Mouse (Mus musculus) testis, adult 2 months (tissue): ENCODE measurements around the gene Aplp2. TPM values are rescaled to one million over a fixed set of nuclear protein-coding genes. Genes with fewer than 3 reads are reported as not detected.

Experiments
- H3K27ac ChIP-seq: fragments of 200-500 bp; 2 replicates; pipeline ENCODE4 v1.5.1; 2012; ENCODE audit warnings: low read depth, low read length; ENCODE audit not compliant: control insufficient read depth, insufficient read depth
- H3K27me3 ChIP-seq: fragments of 200-500 bp; 2 replicates; pipeline ENCODE4 v1.6.1; 2012; ENCODE audit warnings: mild to moderate bottlenecking, low read length, moderate library complexity; ENCODE audit not compliant: control insufficient read depth, insufficient read depth
- H3K36me3 ChIP-seq: fragments of 200-500 bp; 2 replicates; pipeline ENCODE4 v1.6.1; 2012; ENCODE audit warnings: mild to moderate bottlenecking, low read length; ENCODE audit not compliant: control insufficient read depth, insufficient read depth
- H3K4me1 ChIP-seq: fragments of 200-500 bp; 2 replicates; pipeline ENCODE4 v1.6.1; 2012; ENCODE audit warnings: low read length; ENCODE audit not compliant: control insufficient read depth, insufficient read depth
- H3K4me3 ChIP-seq: fragments of 200-500 bp; 2 replicates; pipeline ENCODE4 v1.5.1; 2012; ENCODE audit warnings: low read depth, mild to moderate bottlenecking, low read length, moderate library complexity, mixed read lengths; ENCODE audit not compliant: control insufficient read depth
- CTCF ChIP-seq: fragments of 200-500 bp; IDR thresholded peaks from 2 replicates; pipeline ENCODE4 v1.5.1; 2012; ENCODE audit warnings: low read depth, mild to moderate bottlenecking, inconsistent platforms, low read length, moderate library complexity; ENCODE audit not compliant: control insufficient read depth, insufficient read depth, insufficient replicate concordance
- POLR2A ChIP-seq: fragments of 200-500 bp; IDR thresholded peaks from 2 replicates; pipeline ENCODE4 v1.6.1; 2012; ENCODE audit warnings: low read depth, mild to moderate bottlenecking, inconsistent platforms, low read length, moderate library complexity; ENCODE audit not compliant: control insufficient read depth
- polyA plus RNA-seq: library from polyadenylated mRNA; depleted of rRNA; stranded (reverse); fragments of >200 nt; gene quantifications from 2 replicates; pipeline ENCODE4 v1.2.3, GENCODE M21; 2012

The Aplp2 gene
- polyA plus RNA-seq, 1 experiment = 183 TPM

- Histone ChIP-seq H3K27ac (no peak overlapping the region), H3K36me3 (no peaks in the 10 kb centered on the region), H3K27me3 (no peaks in the 10 kb centered on the region), H3K4me1 (no peaks in the 10 kb centered on the region; the same call in 1 of the 2 replicates), H3K4me3 (no peak overlapping the region)
- TF ChIP-seq POLR2A (no peak), CTCF (no peak)
These were observed 14.2 kb upstream of the Aplp2 start for GRCm38 (mm10) chr9:31225808-31226207.

DNA sequence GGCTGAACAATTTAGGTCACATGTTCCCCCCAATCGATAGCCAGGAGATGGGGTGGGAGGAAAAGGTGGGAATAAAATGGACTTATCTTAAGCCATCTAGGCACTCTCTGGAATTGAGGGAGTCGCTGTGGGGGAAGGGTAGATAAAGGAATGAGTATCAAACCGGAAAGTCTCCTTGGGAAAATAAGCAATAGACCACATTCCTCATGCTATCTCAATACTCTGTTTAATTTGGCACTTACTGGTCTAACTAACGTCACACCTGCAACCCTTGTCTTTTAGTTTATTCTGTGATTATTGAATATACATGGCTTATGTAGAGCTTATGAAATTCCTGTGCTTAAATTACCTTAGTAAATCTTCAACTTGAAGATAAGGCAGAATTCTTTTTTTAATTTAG, 11.9 kb upstream of the Aplp2 start:
- H3K27me3 ChIP-seq = no peaks in the 10 kb centered on the region
- no peaks in the 10 kb centered on the region; the same call in 1 of the 2 replicates for H3K4me1 ChIP-seq
- no peaks in the 10 kb centered on the region for H3K36me3 ChIP-seq
- no peak overlapping the region for H3K27ac ChIP-seq
- no peak overlapping the region for H3K4me3 ChIP-seq
- TF ChIP-seq POLR2A (no peak), CTCF (no peak)

- Histone ChIP-seq H3K4me3 (no peak overlapping the region), H3K4me1 (no peaks in the 10 kb centered on the region; the same call in 1 of the 2 replicates), H3K36me3 (no peaks in the 10 kb centered on the region), H3K27me3 (no peaks in the 10 kb centered on the region), H3K27ac (no peak overlapping the region)
- TF ChIP-seq POLR2A = no peak
- no peak for TF ChIP-seq CTCF
These were observed 9.6 kb upstream of the Aplp2 start for GRCm38 (mm10) chr9:31221170-31221569.

DNA sequence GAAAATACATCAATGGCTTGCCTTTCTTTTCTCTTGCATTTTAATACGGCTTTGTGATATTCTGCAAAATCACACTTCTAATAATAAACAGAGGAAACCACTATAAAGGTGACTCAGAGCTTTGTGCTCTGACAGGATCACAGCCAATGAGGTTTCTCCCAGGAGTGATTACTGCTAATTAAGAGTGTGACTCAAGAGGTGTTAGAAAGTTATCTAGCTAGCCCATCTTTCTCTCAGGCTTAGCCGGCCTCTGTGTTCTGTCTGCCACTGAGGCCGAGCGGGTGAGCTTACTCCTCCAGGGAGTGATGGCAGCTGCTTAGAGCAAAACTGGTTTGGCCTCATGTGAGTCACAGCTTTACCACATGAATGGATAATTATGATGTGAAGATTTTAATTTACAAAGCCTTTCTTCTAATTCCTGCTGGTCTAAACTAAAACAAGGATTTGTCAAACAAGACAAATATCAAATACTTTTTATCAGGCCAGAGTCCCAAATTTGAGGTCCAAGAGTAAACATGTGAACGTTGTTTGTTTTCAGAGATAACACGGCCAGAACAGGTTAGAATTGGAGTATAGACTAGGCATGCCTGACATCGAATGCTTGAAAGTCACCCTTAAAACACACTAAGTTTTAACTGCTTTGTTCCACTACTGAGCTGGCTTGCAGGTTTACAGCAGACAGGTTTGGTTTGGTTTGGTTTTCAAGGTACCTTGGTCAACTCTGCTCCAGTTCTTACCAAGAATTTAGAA, 6.2 kb upstream of the Aplp2 start:
- H3K36me3 ChIP-seq = no peaks in the 10 kb centered on the region
- TF ChIP-seq CTCF (no peak), POLR2A (no peak)
- no peaks in the 10 kb centered on the region for H3K4me1 ChIP-seq
- no peak overlapping the region for H3K4me3 ChIP-seq
- H3K27me3 ChIP-seq = no peaks in the 10 kb centered on the region
- no peak overlapping the region for H3K27ac ChIP-seq

DNA sequence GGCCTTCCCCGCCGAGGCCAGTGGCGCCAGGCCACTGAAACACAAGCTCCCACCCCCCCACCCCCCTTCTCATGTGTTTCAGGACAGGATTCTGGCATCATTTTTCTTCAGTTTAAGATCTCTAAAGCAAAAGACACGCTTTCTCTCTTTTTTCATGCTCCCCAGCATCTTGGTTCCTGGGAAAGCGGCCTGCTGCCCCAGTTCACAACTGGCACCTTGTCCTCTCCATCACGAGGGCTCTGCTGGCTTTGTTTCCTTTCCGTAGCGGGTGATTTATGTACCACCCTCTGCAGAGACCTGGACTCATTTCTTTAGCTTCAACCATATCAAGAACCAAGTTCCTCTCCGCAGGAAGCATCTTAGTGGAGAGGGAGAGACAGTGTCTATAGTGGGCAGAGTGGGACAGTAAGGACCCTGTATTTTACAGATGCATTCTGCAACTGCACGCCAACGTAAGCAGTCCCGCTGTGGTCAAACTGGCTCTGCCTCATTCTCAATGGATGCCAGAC, 939 bp upstream of the Aplp2 start:
- TF ChIP-seq CTCF = no peak
- no peak for TF ChIP-seq POLR2A

GRCm38 (mm10) chr9:31210749-31211689, 596 bp downstream of the Aplp2 start:
- TF ChIP-seq POLR2A (no peak), CTCF (no peak)
- H3K27me3 ChIP-seq = no peaks in the 10 kb centered on the region
- H3K4me1 ChIP-seq = peaks cover 3% of the 10 kb centered on the region
- H3K4me3 ChIP-seq = peak overlapping the region; percentile 99
- no peaks in the 10 kb centered on the region for H3K36me3 ChIP-seq
- peak overlapping the region; percentile 92 for H3K27ac ChIP-seq

More for the DNA sequence above, 939 bp upstream of the Aplp2 start:
- Histone ChIP-seq H3K4me1 (peaks cover 3% of the 10 kb centered on the region), H3K4me3 (peak overlapping the region; percentile 82), H3K27ac (no peak overlapping the region), H3K36me3 (no peaks in the 10 kb centered on the region), H3K27me3 (no peaks in the 10 kb centered on the region)

- H3K27me3 ChIP-seq = no peaks in the 10 kb centered on the region
- H3K27ac ChIP-seq = no peak overlapping the region
- peaks cover 3% of the 10 kb centered on the region for H3K4me1 ChIP-seq
- no peak for TF ChIP-seq CTCF
- no peak for TF ChIP-seq POLR2A
- no peak overlapping the region for H3K4me3 ChIP-seq
- H3K36me3 ChIP-seq = no peaks in the 10 kb centered on the region
These were observed 1.5 kb downstream of the Aplp2 start for GRCm38 (mm10) chr9:31210163-31210562.
